Mouse (Mus musculus) ES-Bruce4 (cell line): Measurements from ENCODE around the gene Rnasel.

ENCODE experiments used
- CTCF ChIP-seq: IDR thresholded peaks from one replicate; pipeline ENCODE4 v1.8.1; 2011; ENCODE audit warnings: low read depth, low read length
- EP300 ChIP-seq: IDR thresholded peaks from 2 replicates; pipeline ENCODE4 v1.6.1; 2011; ENCODE audit warnings: low read depth, low read length; ENCODE audit not compliant: insufficient read depth
- POLR2A ChIP-seq: IDR thresholded peaks from one replicate; pipeline ENCODE4 v1.8.1; 2011; ENCODE audit warnings: low read length; ENCODE audit not compliant: insufficient read depth

- TF ChIP-seq CTCF, result no peak
- no peak for TF ChIP-seq EP300
- TF ChIP-seq POLR2A, result no peak
These were observed 828 bp downstream of the Rnasel start for GRCm38 (mm10) chr1:153750054-153750453.
